Mouse (Mus musculus): Measurements from ENCODE around the gene Hap1. TPM values are rescaled to one million over a fixed set of nuclear protein-coding genes. Genes with fewer than 3 reads are reported as not detected.
"Not testable (repeated sequence)": the region's sequence is repeated elsewhere in the genome, so short reads cannot be mapped to it uniquely, and the experiment has no call there.

Gene Hap1
- polyA plus RNA-seq, 1 experiment from 2014 or later, result 10.6 TPM

- Histone ChIP-seq H3K27ac (no peak overlapping the region), H3K36me3 (peaks cover 42% of the 10 kb centered on the region), H3K9me3 (no peaks in the 10 kb centered on the region), H3K27me3 (no peaks in the 10 kb centered on the region), H3K4me3 (no peak overlapping the region), H3K4me1 (no peaks in the 10 kb centered on the region), H3K9ac (no peak overlapping the region), H3K4me2 (replicated peaks) (no peak overlapping the region)
- 73% methylated on average over 8 of the region's 8 CpGs for WGBS
- ATAC-seq (ENCODE audit: insufficient number of reproducible peaks, insufficient read depth, low FRiP score, low TSS enrichment), result no peak
Measured at GRCm38 (mm10) chr11:100369822-100370221, 13.9 kb upstream of the Hap1 start.

- 83% methylated on average over 7 of the region's 7 CpGs for WGBS
- ATAC-seq (ENCODE audit: insufficient number of reproducible peaks, insufficient read depth, low FRiP score, low TSS enrichment), result no peak
- no peak overlapping the region for H3K27ac ChIP-seq
Measured at GRCm38 (mm10) chr11:100369145-100369544, 13.2 kb upstream of the Hap1 start.

GRCm38 (mm10) chr11:100362979-100363562, 7.1 kb upstream of the Hap1 start:
- H3K4me3 ChIP-seq, result no peak overlapping the region
- no peaks in the 10 kb centered on the region for H3K4me1 ChIP-seq
- no peaks in the 10 kb centered on the region for H3K36me3 ChIP-seq
- peaks cover 14% of the 10 kb centered on the region for H3K27me3 ChIP-seq
- H3K27ac ChIP-seq, result no peak overlapping the region
- no peak for ATAC-seq (ENCODE audit: insufficient number of reproducible peaks, insufficient read depth, low FRiP score, low TSS enrichment)
- 20% methylated on average over 12 of the region's 12 CpGs for WGBS
- no peak overlapping the region for H3K9ac ChIP-seq
- no peaks in the 10 kb centered on the region for H3K9me3 ChIP-seq
- no peak overlapping the region; the same call in 1 of the 2 replicates for H3K4me2 ChIP-seq (replicated peaks)

More at GRCm38 (mm10) chr11:100369145-100369544, 13.2 kb upstream of the Hap1 start:
- H3K4me3 ChIP-seq, result no peak overlapping the region
- H3K4me2 ChIP-seq (replicated peaks), result no peak overlapping the region
- H3K27me3 ChIP-seq, result no peaks in the 10 kb centered on the region
- no peaks in the 10 kb centered on the region for H3K9me3 ChIP-seq
- no peak overlapping the region for H3K9ac ChIP-seq
- no peaks in the 10 kb centered on the region for H3K4me1 ChIP-seq
- H3K36me3 ChIP-seq, result peaks cover 39% of the 10 kb centered on the region

- Histone ChIP-seq H3K9ac (no peak overlapping the region), H3K9me3 (no peaks in the 10 kb centered on the region), H3K4me3 (no peak overlapping the region), H3K4me1 (no peaks in the 10 kb centered on the region), H3K4me2 (replicated peaks) (no peak overlapping the region), H3K36me3 (no peaks in the 10 kb centered on the region), H3K27me3 (peaks cover 18% of the 10 kb centered on the region), H3K27ac (no peak overlapping the region)
- WGBS, result 15% methylated on average over 8 of the region's 8 CpGs
- ATAC-seq (ENCODE audit: insufficient number of reproducible peaks, insufficient read depth, low FRiP score, low TSS enrichment), result 0 out of 2 replicates have a peak, but pooled peaks have one; percentile 25
Measured at GRCm38 (mm10) chr11:100362209-100362978, 6.5 kb upstream of the Hap1 start.

GRCm38 (mm10) chr11:100361059-100361458, 5.1 kb upstream of the Hap1 start:
- H3K36me3 ChIP-seq; ATAC-seq (ENCODE audit: insufficient number of reproducible peaks, insufficient read depth, low FRiP score, low TSS enrichment); H3K9me3 ChIP-seq; H3K4me3 ChIP-seq; H3K4me2 ChIP-seq (replicated peaks); H3K27ac ChIP-seq; H3K9ac ChIP-seq; H3K4me1 ChIP-seq: not testable (repeated sequence)
- WGBS, result no CpG with 5 or more reads among the region's 13 CpGs
- peaks cover 30% of the 10 kb centered on the region for H3K27me3 ChIP-seq

- Histone ChIP-seq H3K27me3 (peaks cover 38% of the 10 kb centered on the region), H3K4me1 (peaks cover 4% of the 10 kb centered on the region; the same call in 1 of the 2 replicates), H3K9ac (no peak overlapping the region), H3K36me3 (no peaks in the 10 kb centered on the region), H3K4me3 (no peak overlapping the region), H3K27ac (no peak overlapping the region), H3K9me3 (no peaks in the 10 kb centered on the region), H3K4me2 (replicated peaks) (no peak overlapping the region)
- ATAC-seq (ENCODE audit: insufficient number of reproducible peaks, insufficient read depth, low FRiP score, low TSS enrichment), result no peak
- 82% methylated on average over 6 of the region's 6 CpGs for WGBS
Measured at GRCm38 (mm10) chr11:100360175-100360574, 4.2 kb upstream of the Hap1 start.

- 56% methylated on average over 5 of the region's 5 CpGs for WGBS
- H3K36me3 ChIP-seq, result no peaks in the 10 kb centered on the region
Measured at GRCm38 (mm10) chr11:100357408-100357807, 1.5 kb upstream of the Hap1 start.

GRCm38 (mm10) chr11:100356819-100357211, 887 bp upstream of the Hap1 start:
- WGBS, result 19% methylated on average over 9 of the region's 9 CpGs
- Histone ChIP-seq H3K9ac (no peak overlapping the region), H3K4me3 (peak overlapping the region; percentile 56), H3K4me2 (replicated peaks) (peak overlapping the region; percentile 97), H3K27ac (no peak overlapping the region), H3K4me1 (peaks cover 15% of the 10 kb centered on the region; the same call in 1 of the 2 replicates), H3K9me3 (no peaks in the 10 kb centered on the region), H3K27me3 (peaks cover 62% of the 10 kb centered on the region), H3K36me3 (no peaks in the 10 kb centered on the region)
- no peak for ATAC-seq (ENCODE audit: insufficient number of reproducible peaks, insufficient read depth, low FRiP score, low TSS enrichment)

More at GRCm38 (mm10) chr11:100357408-100357807, 1.5 kb upstream of the Hap1 start:
- no peak for ATAC-seq (ENCODE audit: insufficient number of reproducible peaks, insufficient read depth, low FRiP score, low TSS enrichment)
- H3K9me3 ChIP-seq, result no peaks in the 10 kb centered on the region
- peaks cover 62% of the 10 kb centered on the region for H3K27me3 ChIP-seq
- no peak overlapping the region for H3K27ac ChIP-seq
- H3K4me3 ChIP-seq, result no peak overlapping the region
- no peak overlapping the region for H3K4me2 ChIP-seq (replicated peaks)
- peaks cover 9% of the 10 kb centered on the region; the same call in 1 of the 2 replicates for H3K4me1 ChIP-seq
- no peak overlapping the region for H3K9ac ChIP-seq

- H3K36me3 ChIP-seq, result no peaks in the 10 kb centered on the region
- H3K27me3 ChIP-seq, result peaks cover 59% of the 10 kb centered on the region
- peak overlapping the region; percentile 52 for H3K9ac ChIP-seq
- H3K4me2 ChIP-seq (replicated peaks), result peak overlapping the region; percentile 97
- peak; percentile 55 for ATAC-seq (ENCODE audit: insufficient number of reproducible peaks, insufficient read depth, low FRiP score, low TSS enrichment)
- no peaks in the 10 kb centered on the region for H3K9me3 ChIP-seq
- WGBS, result under 1% methylated on average over 52 of the region's 54 CpGs
- peak overlapping the region; percentile 56 for H3K4me3 ChIP-seq
- H3K4me1 ChIP-seq, result peaks cover 16% of the 10 kb centered on the region; the same call in 1 of the 2 replicates
- no peak overlapping the region for H3K27ac ChIP-seq
Measured at GRCm38 (mm10) chr11:100355151-100355951, 577 bp downstream of the Hap1 start.

- Histone ChIP-seq H3K36me3 (no peaks in the 10 kb centered on the region), H3K4me3 (no peak overlapping the region), H3K9ac (no peak overlapping the region), H3K4me1 (peaks cover 18% of the 10 kb centered on the region), H3K4me2 (replicated peaks) (no peak overlapping the region), H3K27me3 (peaks cover 43% of the 10 kb centered on the region), H3K27ac (no peak overlapping the region), H3K9me3 (no peaks in the 10 kb centered on the region)
- WGBS, result 25% methylated on average over 10 of the region's 10 CpGs
- ATAC-seq (ENCODE audit: insufficient number of reproducible peaks, insufficient read depth, low FRiP score, low TSS enrichment), result no peak
Measured at GRCm38 (mm10) chr11:100352076-100352857, 3.7 kb downstream of the Hap1 start.

GRCm38 (mm10) chr11:100344269-100344668, 11.7 kb downstream of the Hap1 start:
- no peak overlapping the region for H3K4me3 ChIP-seq
- WGBS, result 92% methylated on average over 10 of the region's 10 CpGs
- H3K36me3 ChIP-seq, result no peaks in the 10 kb centered on the region
- peaks cover 3% of the 10 kb centered on the region; the same call in 1 of the 2 replicates for H3K4me1 ChIP-seq
- no peak for ATAC-seq (ENCODE audit: insufficient number of reproducible peaks, insufficient read depth, low FRiP score, low TSS enrichment)
- H3K4me2 ChIP-seq (replicated peaks), result no peak overlapping the region
- no peaks in the 10 kb centered on the region for H3K9me3 ChIP-seq
- H3K27me3 ChIP-seq, result no peaks in the 10 kb centered on the region
- no peak overlapping the region for H3K9ac ChIP-seq
- no peak overlapping the region for H3K27ac ChIP-seq

Measured in embryonic facial prominence, embryonic 12.5 days (tissue).